Mouse (Mus musculus) left cerebral cortex, postnatal 4 days (tissue): Measurements from ENCODE around the gene Tmem59. TPM values are rescaled to one million over a fixed set of nuclear protein-coding genes. Genes with fewer than 3 reads are reported as not detected.

Experiments used
- DNase-seq: peaks from one replicate; pipeline ENCODE4 v3.0.0-alpha.2; 2022
- intact Hi-C: fragments of 180-260 bp; cut with DNase I; formaldehyde crosslinking; loops from one replicate; pipeline ENCODE4 v1.15.1; 2025
- total RNA-seq, 2 experiments: library from RNA; stranded (reverse); gene quantifications; 2 replicates each; pipeline ENCODE4 v1.2.3; 2021

Tmem59 gene
- total RNA-seq, 2 experiments from 2014 or later: 115 to 118 TPM

- peak; percentile 52 for DNase-seq
- intact Hi-C loops: no loop called here
Measured at GRCm38 (mm10) chr4:107178830-107179490, 761 bp downstream of the Tmem59 start, which contains the start of gene Tceanc2. Gene Tceanc2, minus strand, starts transcription at chr4:107179116.

GRCm38 (mm10) chr4:107179561-107179960 is 1.4 kb downstream of the Tmem59 start:
- no peak for DNase-seq
- intact Hi-C loops: no loop called here

- intact Hi-C loops: loop anchor here (10.0 kb wide), 1 partner anchor 164 kb away; no protein-coding TSS in a partner anchor
- DNase-seq: no peak
Measured at GRCm38 (mm10) chr4:107180746-107181145, 2.5 kb downstream of the Tmem59 start.

- intact Hi-C loops: loop anchor here (10.0 kb wide), 1 partner anchor 163 kb away; no protein-coding TSS in a partner anchor
- no peak for DNase-seq
Measured at GRCm38 (mm10) chr4:107181866-107182265, 3.7 kb downstream of the Tmem59 start.

GRCm38 (mm10) chr4:107182796-107183195 is 4.6 kb downstream of the Tmem59 start:
- intact Hi-C loops: loop anchor here (10.0 kb wide), 1 partner anchor 162 kb away; no protein-coding TSS in a partner anchor
- DNase-seq: no peak

GRCm38 (mm10) chr4:107183203-107183602 is 5.0 kb downstream of the Tmem59 start:
- intact Hi-C loops: loop anchor here (10.0 kb wide), 1 partner anchor 162 kb away; no protein-coding TSS in a partner anchor
- no peak for DNase-seq

- DNase-seq: no peak
- intact Hi-C loops: loop anchor here (10.0 kb wide), 1 partner anchor 159 kb away; no protein-coding TSS in a partner anchor
Measured at GRCm38 (mm10) chr4:107185703-107186102, 7.5 kb downstream of the Tmem59 start.

GRCm38 (mm10) chr4:107193841-107194240 is 15.6 kb downstream of the Tmem59 start:
- intact Hi-C loops: no loop called here
- no peak for DNase-seq

GRCm38 (mm10) chr4:107196454-107196853 is 18.3 kb downstream of the Tmem59 start:
- intact Hi-C loops: no loop called here

GRCm38 (mm10) chr4:107198072-107198471 is 19.9 kb downstream of the Tmem59 start:
- no peak for DNase-seq
- intact Hi-C loops: no loop called here

More at GRCm38 (mm10) chr4:107196454-107196853, 18.3 kb downstream of the Tmem59 start:
- DNase-seq: no peak

GRCm38 (mm10) chr4:107201779-107202178 is 23.6 kb downstream of the Tmem59 start:
- no peak for DNase-seq
- intact Hi-C loops: no loop called here

- DNase-seq: no peak
- intact Hi-C loops: no loop called here
Measured at GRCm38 (mm10) chr4:107203001-107203400, 24.8 kb downstream of the Tmem59 start.

- intact Hi-C loops: loop anchor here (5.0 kb wide), 1 partner anchor 35 kb away; no protein-coding TSS in a partner anchor
- DNase-seq: no peak
Measured at GRCm38 (mm10) chr4:107207016-107207415, 28.8 kb downstream of the Tmem59 start.

- DNase-seq: no peak
Measured at GRCm38 (mm10) chr4:107208880-107209279, 30.7 kb downstream of the Tmem59 start, which contains the start of gene Ldlrad1. Gene Ldlrad1, plus strand, starts transcription at chr4:107209180.

GRCm38 (mm10) chr4:107210483-107211097 is 32.4 kb downstream of the Tmem59 start:
- no peak for DNase-seq
- intact Hi-C loops: no loop called here

More at GRCm38 (mm10) chr4:107208880-107209279, 30.7 kb downstream of the Tmem59 start, which contains the start of gene Ldlrad1:
- intact Hi-C loops: loop anchor here (5.0 kb wide), 1 partner anchor 33 kb away; no protein-coding TSS in a partner anchor

GRCm38 (mm10) chr4:107211465-107211864 is 33.3 kb downstream of the Tmem59 start:
- intact Hi-C loops: no loop called here
- no peak for DNase-seq

- intact Hi-C loops: no loop called here
- no peak for DNase-seq
Measured at GRCm38 (mm10) chr4:107211936-107212335, 33.7 kb downstream of the Tmem59 start.

GRCm38 (mm10) chr4:107213279-107214011 is 35.2 kb downstream of the Tmem59 start:
- DNase-seq: peak; percentile 7
- intact Hi-C loops: no loop called here

- DNase-seq: no peak
- intact Hi-C loops: no loop called here
Measured at GRCm38 (mm10) chr4:107217574-107217973, 39.4 kb downstream of the Tmem59 start.

GRCm38 (mm10) chr4:107221524-107221923 is 43.3 kb downstream of the Tmem59 start:
- intact Hi-C loops: no loop called here
- DNase-seq: no peak
